In the genomic region with DNA sequence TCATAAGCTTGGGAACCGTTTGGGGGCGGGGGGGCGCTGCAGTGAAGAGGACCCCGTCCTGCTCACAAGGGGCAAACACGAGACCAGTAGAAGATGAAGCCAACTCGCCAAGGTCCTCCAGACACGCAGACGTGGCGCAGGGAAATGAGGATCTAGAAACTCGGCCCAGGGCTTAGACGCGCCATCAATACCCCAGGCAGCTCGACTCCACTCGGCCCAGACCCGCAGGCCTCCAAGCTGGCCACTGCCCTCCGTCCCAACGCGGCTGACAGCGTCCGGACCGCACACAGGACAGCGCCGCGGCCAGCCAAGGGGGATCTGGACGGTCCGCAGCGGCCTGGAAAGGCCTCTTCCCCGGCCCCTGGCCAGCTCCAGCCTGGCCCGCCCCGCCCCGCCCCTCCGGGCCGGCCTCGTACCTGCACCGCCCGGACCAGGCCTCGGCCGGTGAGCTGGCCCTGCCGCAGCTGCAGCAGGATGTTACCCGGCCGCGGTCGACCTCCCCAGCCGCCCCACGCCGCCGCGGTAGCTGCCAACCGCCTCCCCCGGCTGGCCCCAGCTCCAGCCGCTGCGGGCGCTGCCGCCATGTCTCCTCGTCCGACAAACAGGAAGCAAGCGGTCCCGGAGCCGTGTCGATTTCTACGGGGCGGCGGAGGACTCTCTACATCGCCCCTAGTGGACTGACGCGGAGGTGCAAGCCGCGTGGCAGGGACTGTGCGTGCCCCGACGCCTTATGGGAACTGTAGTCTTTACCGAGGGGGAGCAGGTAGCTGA, we compare ENCODE assay signal across 7 mouse cellular contexts. TPM values are rescaled to one million over a fixed set of nuclear protein-coding genes. Genes with fewer than 3 reads are reported as not detected.
DNase-seq lines count a peak whose midpoint lies in the region; ATAC-seq lines count a peak whose summit lies in the region.

TSS of gene Trpc4ap (minus strand) at position 662 of the 771 bp plus-strand sequence.

- no peaks in the 10 kb centered on the region for H3K27me3 ChIP-seq in embryonic facial prominence, embryonic 10.5 days (replicated peaks; ENCODE audit: low read depth, poor library complexity, severe bottlenecking)
- H3K27me3 ChIP-seq in limb, embryonic 10.5 days (ENCODE audit: low read depth, poor library complexity, severe bottlenecking) = no peaks in the 10 kb centered on the region
- H3K27me3 ChIP-seq in midbrain, embryonic 13.5 days = no peaks in the 10 kb centered on the region

- H3K27ac ChIP-seq in embryonic facial prominence, embryonic 10.5 days (replicated peaks) = peak within 1 kb of the TSS; percentile 98
- peak within 1 kb of the TSS; percentile 98 for H3K27ac ChIP-seq in limb, embryonic 10.5 days
- H3K27ac ChIP-seq in midbrain, embryonic 13.5 days = peak within 1 kb of the TSS; percentile 94

- H3K9me3 ChIP-seq in embryonic facial prominence, embryonic 10.5 days = no peaks in the 10 kb centered on the region
- no peaks in the 10 kb centered on the region for H3K9me3 ChIP-seq in limb, embryonic 10.5 days (replicated peaks)
- no peaks in the 10 kb centered on the region for H3K9me3 ChIP-seq in midbrain, embryonic 13.5 days

- H3K4me3 ChIP-seq in embryonic facial prominence, embryonic 10.5 days = peak within 1 kb of the TSS; percentile 98
- peak within 1 kb of the TSS; percentile 96 for H3K4me3 ChIP-seq in limb, embryonic 10.5 days
- peak within 1 kb of the TSS; percentile 81 for H3K4me3 ChIP-seq in midbrain, embryonic 13.5 days (replicated peaks)

- WGBS in embryonic facial prominence, embryonic 10.5 days = under 1% methylated on average over 71 of the region's 72 CpGs
- under 1% methylated on average over 71 of the region's 72 CpGs for WGBS in limb, embryonic 10.5 days
- WGBS in midbrain, embryonic 13.5 days = 1% methylated on average over 67 of the region's 72 CpGs

- peak; percentile 98 for DNase-seq in adrenal gland, postnatal 10 days
- DNase-seq in embryonic facial prominence, embryonic 10.5 days (ENCODE audit: low spot score) = peak; percentile 96
- peak; percentile 94 for DNase-seq in kidney, adult 11 months
- peak; percentile 97 for DNase-seq in limb, embryonic 10.5 days (ENCODE audit: low spot score)
- peak; percentile 97 for DNase-seq in spleen, adult 12 weeks (ENCODE audit: low spot score)

- H3K9ac ChIP-seq in midbrain, embryonic 13.5 days (replicated peaks) = peak within 1 kb of the TSS; percentile 94

- peaks cover 21% of the 10 kb centered on the region for H3K4me1 ChIP-seq in embryonic facial prominence, embryonic 10.5 days
- H3K4me1 ChIP-seq in limb, embryonic 10.5 days = peaks cover 20% of the 10 kb centered on the region
- peaks cover 28% of the 10 kb centered on the region for H3K4me1 ChIP-seq in midbrain, embryonic 13.5 days (replicated peaks)

- ATAC-seq in granulocyte monocyte progenitor cell, adult 5-6 weeks (replicated peaks; ENCODE audit: poor library complexity, severe bottlenecking) = peak; percentile 94
- ATAC-seq in midbrain, embryonic 13.5 days = peak; percentile 97

- H3K36me3 ChIP-seq in embryonic facial prominence, embryonic 10.5 days (replicated peaks) = peaks cover 16% of the 10 kb centered on the region
- peaks cover 10% of the 10 kb centered on the region for H3K36me3 ChIP-seq in limb, embryonic 10.5 days
- peaks cover 6% of the 10 kb centered on the region for H3K36me3 ChIP-seq in midbrain, embryonic 13.5 days

- H3K4me2 ChIP-seq in midbrain, embryonic 13.5 days (replicated peaks) = peak within 1 kb of the TSS; percentile 89

RNA-seq across cellular contexts. Expression of gene Trpc4ap, which starts in this region (rescaled TPM):
- total RNA-seq in adrenal gland, postnatal 10 days (2021) = 100 to 1,000 TPM; 103 to 118 TPM
- 126 and 127 TPM in 2 replicates for polyA plus RNA-seq in embryonic facial prominence, embryonic 10.5 days (2016; fragmentation: Nextera tagmentation; extraction: Ambion mirVana)
- total RNA-seq in granulocyte monocyte progenitor cell, adult 5-6 weeks (2014; fragmentation: Nextera tagmentation) = 106 and 107 TPM in 2 replicates
- 76.1 and 89.2 TPM in 2 replicates for total RNA-seq in granulocyte monocyte progenitor cell, adult 5-6 weeks (2017)
- polyA plus RNA-seq in limb, embryonic 10.5 days (2016; fragmentation: Nextera tagmentation; extraction: Ambion mirVana) = 125 and 141 TPM in 2 replicates
- polyA plus RNA-seq in midbrain, embryonic 13.5 days (2015; fragmentation: Nextera tagmentation; extraction: Ambion mirVana) = 157 and 169 TPM in 2 replicates

Comparison
In these comparisons a context has a peak if more than half of its experiments do, and no peak if none do; other contexts are left out.
1. Peak in every context shown above with its lines: DNase-seq, ATAC-seq, H3K4me3 ChIP-seq and H3K27ac ChIP-seq.